Comparison of ENCODE assay signal across 22 mouse cellular contexts in the genomic region with DNA sequence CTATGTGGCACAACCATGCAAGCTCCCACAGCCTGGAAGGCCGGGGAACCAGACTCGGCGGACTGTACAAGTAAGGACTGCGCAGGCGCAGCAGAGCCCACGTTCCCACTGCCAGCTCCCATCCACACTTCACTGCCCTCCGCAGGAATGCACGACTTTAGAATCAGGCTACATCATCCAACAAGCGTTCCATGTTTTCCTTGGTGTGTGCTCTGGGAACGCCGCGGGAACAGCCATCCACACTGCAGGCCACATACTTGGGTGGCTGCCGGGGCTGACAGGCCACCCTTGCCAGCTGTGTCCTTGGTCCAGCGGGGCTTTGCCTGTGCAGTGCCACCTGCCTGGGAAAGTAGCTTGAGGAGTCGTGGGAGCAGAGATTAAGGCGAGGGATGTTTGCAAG. TPM values are rescaled to one million over a fixed set of nuclear protein-coding genes. Genes with fewer than 3 reads are reported as not detected.
DNase-seq lines count a peak whose midpoint lies in the region; ATAC-seq and TF ChIP-seq lines count a peak whose summit lies in the region.
"Had no signal": no experiment of that assay in that cellular context is flagged by ENCODE, and none has a peak within 500 bp of the region (broad histone marks: within the 10 kb centered on the region; RNA-seq: fewer than 3 reads in every experiment).

No protein-coding gene starts in this region.

- DNase-seq in gastrocnemius, postnatal 14 days: peak; percentile 52
- no peak for DNase-seq in gastrocnemius, postnatal 36 days
- no peak for DNase-seq in heart, postnatal 0 days (ENCODE audit: low spot score)
- DNase-seq in heart, adult 8-10 months (ENCODE audit: low spot score): no peak
- DNase-seq in R1 (ENCODE audit: low read depth, low spot score): peak; percentile 35
- no peak for DNase-seq in thymus, postnatal 25 days
- no peak for DNase-seq in frontal cortex, postnatal 10 days (ENCODE audit: low spot score in 2 of 2)
- DNase-seq: cerebellum, adult 8-10 months; kidney, adult 9 months; kidney, postnatal 25 days; right cerebral cortex, adult 18-20 months had no signal

- no peak overlapping the region for H3K4me3 ChIP-seq in heart, postnatal 0 days (ENCODE audit: low read depth, low read length)
- H3K4me3 ChIP-seq: forebrain, embryonic 10.5 days; heart, embryonic 15.5 days; hindbrain, embryonic 15.5 days; intestine, embryonic 15.5 days; limb, embryonic 15.5 days; liver, embryonic 15.5 days; midbrain, embryonic 13.5 days; neural tube, embryonic 12.5 days had no signal

- intact Hi-C loops in gastrocnemius, postnatal 14 days (cut with DNase I; ENCODE audit: low total_unique reads): no loop called here
- intact Hi-C loops in gastrocnemius, postnatal 36 days (cut with DNase I): no loop called here

- no peaks in the 10 kb centered on the region for H3K4me1 ChIP-seq in heart, postnatal 0 days (ENCODE audit: control insufficient read depth, insufficient read depth)
- H3K4me1 ChIP-seq: forebrain, embryonic 10.5 days; intestine, embryonic 15.5 days; liver, embryonic 15.5 days; midbrain, embryonic 13.5 days; neural tube, embryonic 12.5 days had no signal

- no peaks in the 10 kb centered on the region for H3K9me3 ChIP-seq in heart, postnatal 0 days (replicated peaks; ENCODE audit: control insufficient read depth, low read length)
- H3K9me3 ChIP-seq: forebrain, embryonic 10.5 days; heart, embryonic 15.5 days; hindbrain, embryonic 15.5 days; intestine, embryonic 15.5 days; limb, embryonic 15.5 days; liver, embryonic 15.5 days; midbrain, embryonic 13.5 days; neural tube, embryonic 12.5 days had no signal

- ATAC-seq in heart, postnatal 0 days (ENCODE audit: insufficient read depth, low read depth): peak; percentile 65
- ATAC-seq: intestine, embryonic 15.5 days; midbrain, embryonic 13.5 days had no signal

- 76% methylated on average over 16 of the region's 16 CpGs for WGBS in heart, postnatal 0 days

- no peak overlapping the region for H3K9ac ChIP-seq in heart, postnatal 0 days (replicated peaks; ENCODE audit: low read depth, low read length)
- H3K9ac ChIP-seq: heart, embryonic 15.5 days; hindbrain, embryonic 15.5 days; intestine, embryonic 15.5 days; limb, embryonic 15.5 days; liver, embryonic 15.5 days; midbrain, embryonic 13.5 days; neural tube, embryonic 12.5 days had no signal

- TF ChIP-seq EP300 in heart, postnatal 0 days (IDR thresholded peaks at IDR 0.05; ENCODE audit: low read depth): no peak

- peaks cover 3% of the 10 kb centered on the region; the same call in 1 of the 2 replicates for H3K27me3 ChIP-seq in heart, postnatal 0 days (ENCODE audit: control insufficient read depth, insufficient read depth, low read length)
- H3K27me3 ChIP-seq: heart, embryonic 15.5 days; hindbrain, embryonic 15.5 days; intestine, embryonic 15.5 days; limb, embryonic 15.5 days; liver, embryonic 15.5 days; midbrain, embryonic 13.5 days; neural tube, embryonic 12.5 days had no signal

- H3K4me2 ChIP-seq in heart, postnatal 0 days (ENCODE audit: low read depth, low read length): no peak overlapping the region
- H3K4me2 ChIP-seq: heart, embryonic 15.5 days; hindbrain, embryonic 15.5 days; intestine, embryonic 15.5 days; limb, embryonic 15.5 days; liver, embryonic 15.5 days; midbrain, embryonic 13.5 days; neural tube, embryonic 12.5 days had no signal

- no peaks in the 10 kb centered on the region for H3K36me3 ChIP-seq in heart, postnatal 0 days (replicated peaks; ENCODE audit: control insufficient read depth, insufficient read depth, low read length)
- H3K36me3 ChIP-seq: forebrain, embryonic 10.5 days; heart, embryonic 15.5 days; hindbrain, embryonic 15.5 days; intestine, embryonic 15.5 days; limb, embryonic 15.5 days; liver, embryonic 15.5 days; midbrain, embryonic 13.5 days; neural tube, embryonic 12.5 days had no signal

- TF ChIP-seq CTCF in heart, postnatal 0 days (IDR thresholded peaks at IDR 0.05; ENCODE audit: low read depth): no peak

- no peak overlapping the region for H3K27ac ChIP-seq in heart, postnatal 0 days (ENCODE audit: low read depth)
- H3K27ac ChIP-seq: forebrain, embryonic 10.5 days; hindbrain, embryonic 15.5 days; intestine, embryonic 15.5 days; limb, embryonic 15.5 days; liver, embryonic 15.5 days; midbrain, embryonic 13.5 days; neural tube, embryonic 12.5 days; stomach, postnatal 0 days had no signal

RNA-seq across cellular contexts. Expression of gene Eln, which starts 18.3 kb away (rescaled TPM):
- 100 to 1,000 TPM; 123 to 198 TPM for total RNA-seq in gastrocnemius, postnatal 14 days (2021)
- 10 to 100 TPM; 24.0 to 41.8 TPM for total RNA-seq in gastrocnemius, postnatal 36 days (2021)
- 313 and 411 TPM in 2 replicates for total RNA-seq in heart, postnatal 0 days (2014; rRNA removed; ENCODE audit: low replicate concordance)
- 362 and 388 TPM in 2 replicates for polyA plus RNA-seq in heart, postnatal 0 days (2015; fragmentation: Nextera tagmentation; extraction: Ambion mirVana)
- 10 to 100 TPM; 14.7 to 26.2 (median 17.6) TPM for total RNA-seq in heart, adult 8-10 months (2022)
- total RNA-seq: megakaryocyte progenitor cell, adult 5-6 weeks; MEL had no signal

Comparison
In these comparisons a context has a peak if more than half of its experiments do, and no peak if none do; other contexts are left out.
1. DNase-seq: peak in gastrocnemius, postnatal 14 days (single experiment) and R1 (single experiment); none in gastrocnemius, postnatal 36 days (0 of 2), heart, postnatal 0 days (single experiment), heart, adult 8-10 months (single experiment), thymus, postnatal 25 days (single experiment) and frontal cortex, postnatal 10 days (0 of 2).